In genomic region chr3:137610457-137611109, GRCm38 (mm10) we compare ENCODE assay signal across 15 mouse cellular contexts. TPM values are rescaled to one million over a fixed set of nuclear protein-coding genes. Genes with fewer than 3 reads are reported as not detected.
DNase-seq lines count a peak whose midpoint lies in the region; ATAC-seq and TF ChIP-seq lines count a peak whose summit lies in the region.
"Had no signal": no experiment of that assay in that cellular context is flagged by ENCODE, and none has a peak within 500 bp of the region (broad histone marks: within the 10 kb centered on the region; RNA-seq: fewer than 3 reads in every experiment).

No protein-coding gene starts in this region.

- H3K36me3 ChIP-seq in liver, postnatal 0 days (replicated peaks; ENCODE audit: insufficient read depth, low read length) = no peaks in the 10 kb centered on the region
- no peaks in the 10 kb centered on the region for H3K36me3 ChIP-seq in myocyte (ENCODE audit: control insufficient read depth, insufficient read depth)
- H3K36me3 ChIP-seq: intestine, embryonic 15.5 days; neural tube, embryonic 15.5 days had no signal

- H3K4me3 ChIP-seq in liver, postnatal 0 days (ENCODE audit: low read depth, low read length) = no peak overlapping the region
- peak overlapping the region; percentile 47 for H3K4me3 ChIP-seq in bone marrow macrophage, adult 2 months (ENCODE audit: insufficient read depth, low read length)
- no peak overlapping the region for H3K4me3 ChIP-seq in myocyte
- H3K4me3 ChIP-seq: intestine, embryonic 15.5 days; neural tube, embryonic 15.5 days had no signal

- H3ac ChIP-seq in myocyte (ENCODE audit: control insufficient read depth, insufficient read length) = no peak overlapping the region

- TF ChIP-seq EP300 in liver, postnatal 0 days (IDR thresholded peaks at IDR 0.05; ENCODE audit: low read depth) = no peak

- no peak overlapping the region for H3K9ac ChIP-seq in liver, postnatal 0 days (replicated peaks)
- H3K9ac ChIP-seq: intestine, embryonic 15.5 days; liver, embryonic 14.5 days; neural tube, embryonic 15.5 days had no signal

- no peaks in the 10 kb centered on the region for H3K27me3 ChIP-seq in liver, postnatal 0 days (ENCODE audit: insufficient read depth, low read length)
- no peaks in the 10 kb centered on the region for H3K27me3 ChIP-seq in myocyte (ENCODE audit: control insufficient read depth, insufficient read depth, insufficient read length)
- H3K27me3 ChIP-seq: intestine, embryonic 15.5 days; neural tube, embryonic 15.5 days had no signal

- no peaks in the 10 kb centered on the region for H3K9me3 ChIP-seq in liver, postnatal 0 days (ENCODE audit: low read length)
- H3K9me3 ChIP-seq: intestine, embryonic 15.5 days; neural tube, embryonic 15.5 days had no signal

- TF ChIP-seq CTCF in liver, postnatal 0 days (IDR thresholded peaks at IDR 0.05; ENCODE audit: low read depth) = no peak
- no peak for TF ChIP-seq CTCF in bone marrow macrophage, adult 2 months (IDR thresholded peaks at IDR 0.05; ENCODE audit: low read depth, low read length)

- H3K4me2 ChIP-seq in liver, postnatal 0 days (ENCODE audit: low read depth, low read length) = peak overlapping the region; percentile 42
- H3K4me2 ChIP-seq in myocyte (ENCODE audit: low read depth) = peak overlapping the region; percentile 53
- H3K4me2 ChIP-seq: intestine, embryonic 15.5 days; neural tube, embryonic 15.5 days had no signal

- peaks cover 7% of the 10 kb centered on the region for H3K4me1 ChIP-seq in liver, postnatal 0 days (ENCODE audit: insufficient read depth)
- H3K4me1 ChIP-seq in bone marrow macrophage, adult 2 months (ENCODE audit: control insufficient read depth, insufficient read depth, low read length) = peaks cover 5% of the 10 kb centered on the region; the same call in 1 of the 2 replicates
- H3K4me1 ChIP-seq: intestine, embryonic 15.5 days; neural tube, embryonic 15.5 days had no signal

- no peak for TF ChIP-seq POLR2A in bone marrow macrophage, adult 2 months (IDR thresholded peaks at IDR 0.05; ENCODE audit: borderline replicate concordance, low read depth, low read length)
- no peak for TF ChIP-seq POLR2A in myocyte (IDR thresholded peaks at IDR 0.05; ENCODE audit: insufficient read length, low read depth)

- whole genome bisulfite sequencing in liver, postnatal 0 days (ENCODE audit: insufficient replicate concordance) = 59% methylated on average over 6 of the region's 6 CpGs

- no peaks in the 10 kb centered on the region for H3K79me2 ChIP-seq in myocyte (ENCODE audit: control insufficient read depth, insufficient read depth)

- H3K27ac ChIP-seq in liver, postnatal 0 days (ENCODE audit: low read depth) = no peak overlapping the region
- no peak overlapping the region for H3K27ac ChIP-seq in bone marrow macrophage, adult 2 months (ENCODE audit: insufficient read depth, low read depth, low read length)
- H3K27ac ChIP-seq: intestine, embryonic 15.5 days; liver, embryonic 14.5 days; neural tube, embryonic 15.5 days had no signal

- no peak for DNase-seq in liver, postnatal 0 days
- DNase-seq in liver (no peak), adipocyte (ENCODE audit: low spot score) (no peak)
- peak; percentile 51 for DNase-seq in CD4-positive, CD25-positive, alpha-beta regulatory T cell, adult 2 months (ENCODE audit: low read depth, low spot score)
- DNase-seq: adrenal gland, postnatal 36 days; cerebellum, adult 18-20 months; heart, postnatal 14 days; thymus, postnatal 25 days had no signal

- no peak for ATAC-seq in liver, postnatal 0 days
- no peak for ATAC-seq in erythroid progenitor cell, adult 5-6 weeks (replicated peaks; ENCODE audit: low FRiP score, poor library complexity, severe bottlenecking)
- ATAC-seq: midbrain, embryonic 16.5 days had no signal

TF ChIP-seq in myocyte, 11 proteins besides CTCF, POLR2A, EP300 and RAD21:
- TF ChIP-seq TCF12 (IDR thresholded peaks at IDR 0.05; ENCODE audit: insufficient read depth, poor library complexity, severe bottlenecking) = no peak
- TF ChIP-seq REST (IDR thresholded peaks at IDR 0.05; ENCODE audit: insufficient read depth, insufficient read length) = no peak
- no peak for TF ChIP-seq TCF3 (IDR thresholded peaks at IDR 0.05; ENCODE audit: insufficient read length, low read depth)
- no peak for TF ChIP-seq E2F4 (IDR thresholded peaks at IDR 0.05; ENCODE audit: insufficient read depth)
- TF ChIP-seq USF1 (IDR thresholded peaks at IDR 0.05; ENCODE audit: low read depth) = no peak
- TF ChIP-seq POLR2AphosphoS2 (IDR thresholded peaks at IDR 0.05; ENCODE audit: insufficient read length, low read depth) = no peak
- TF ChIP-seq CEBPB (IDR thresholded peaks at IDR 0.05; ENCODE audit: insufficient read depth, poor library complexity, severe bottlenecking) = no peak
- TF ChIP-seq MYOG (IDR thresholded peaks at IDR 0.05; ENCODE audit: control insufficient read depth in 1 of 3, insufficient read depth in 1 of 3, insufficient read length in 2 of 3, low read depth in 2 of 3) = no peak
- no peak for TF ChIP-seq MAX (IDR thresholded peaks at IDR 0.05; ENCODE audit: low read depth)
- no peak for TF ChIP-seq SRF (IDR thresholded peaks at IDR 0.05; ENCODE audit: control insufficient read depth, insufficient read length, low read depth)
- TF ChIP-seq MYOD1 (IDR thresholded peaks at IDR 0.05; ENCODE audit: control insufficient read depth in 1 of 3, insufficient read length in 2 of 3, low read depth in 2 of 3) = no peak

RNA-seq across cellular contexts. Expression of gene Ddit4l, which starts 10.8 kb away (rescaled TPM):
- polyA plus RNA-seq in liver, postnatal 0 days (2015; fragmentation: Nextera tagmentation; extraction: Ambion mirVana) = 0.95 and 2.5 TPM in 2 replicates
- 0.20 and 0.39 TPM in 2 replicates for polyA plus RNA-seq in bone marrow macrophage, adult 2 months (2012; ENCODE audit: insufficient read depth, insufficient read length, missing spikeins)
- 2.1 TPM for polyA plus RNA-seq in myocyte (2012; fragmentation: generic; extraction: Trizol)
- total RNA-seq in erythroid progenitor cell, adult 5-6 weeks (2015; ENCODE audit: low replicate concordance) = not detected in 2 replicates
- 0.39 TPM in 1 of 2 replicates, not detected in the other for total RNA-seq in erythroid progenitor cell, adult 5-6 weeks (2017; ENCODE audit: low replicate concordance)
